Mouse (Mus musculus): ENCODE results near the gene Tpk1.
A peak's percentile ranks its signal among the peaks of the same experiment; 100 is the strongest.

Tpk1 gene

GRCm38 (mm10) chr6:43353446-43353845 lies 312.6 kb downstream of the Tpk1 start:
- no peak for DNase-seq (ENCODE audit: low spot score)

GRCm38 (mm10) chr6:43349083-43349482 lies 317.0 kb downstream of the Tpk1 start:
- no peak for DNase-seq (ENCODE audit: low spot score)

- no peak for DNase-seq (ENCODE audit: low spot score)
These were observed 318.4 kb downstream of the Tpk1 start for GRCm38 (mm10) chr6:43347637-43348036.

GRCm38 (mm10) chr6:43343006-43343405 lies 323.1 kb downstream of the Tpk1 start:
- DNase-seq (ENCODE audit: low spot score), result no peak

- DNase-seq (ENCODE audit: low spot score), result no peak
These were observed 323.7 kb downstream of the Tpk1 start for GRCm38 (mm10) chr6:43342386-43342785.

- DNase-seq (ENCODE audit: low spot score), result no peak
These were observed 327.3 kb downstream of the Tpk1 start for GRCm38 (mm10) chr6:43338804-43339203.

GRCm38 (mm10) chr6:43337491-43337961 lies 328.6 kb downstream of the Tpk1 start:
- no peak for DNase-seq (ENCODE audit: low spot score)

- no peak for DNase-seq (ENCODE audit: low spot score)
These were observed 330.4 kb downstream of the Tpk1 start for GRCm38 (mm10) chr6:43335619-43336234.

- DNase-seq (ENCODE audit: low spot score), result no peak
These were observed 332.6 kb downstream of the Tpk1 start for GRCm38 (mm10) chr6:43333479-43333878.

- DNase-seq (ENCODE audit: low spot score), result no peak
These were observed 353.0 kb downstream of the Tpk1 start for GRCm38 (mm10) chr6:43312961-43313656.

GRCm38 (mm10) chr6:43312546-43312945 lies 353.5 kb downstream of the Tpk1 start:
- no peak for DNase-seq (ENCODE audit: low spot score)

GRCm38 (mm10) chr6:43310071-43310470 lies 356.0 kb downstream of the Tpk1 start:
- peak; percentile 52 for DNase-seq (ENCODE audit: low spot score)

- DNase-seq (ENCODE audit: low spot score), result peak; percentile 16
These were observed 356.6 kb downstream of the Tpk1 start, which contains the start of gene Nobox for GRCm38 (mm10) chr6:43309454-43309853. Gene Nobox, minus strand, starts transcription at chr6:43309554.

- DNase-seq (ENCODE audit: low spot score), result no peak
These were observed 368.6 kb downstream of the Tpk1 start for GRCm38 (mm10) chr6:43297508-43297850.

GRCm38 (mm10) chr6:43296798-43297507 lies 369.1 kb downstream of the Tpk1 start:
- no peak for DNase-seq (ENCODE audit: low spot score)

- no peak for DNase-seq (ENCODE audit: low spot score)
These were observed 370.2 kb downstream of the Tpk1 start for GRCm38 (mm10) chr6:43295908-43296307.
